Comparison of ENCODE assay signal across 8 mouse cellular contexts in the genomic region with DNA sequence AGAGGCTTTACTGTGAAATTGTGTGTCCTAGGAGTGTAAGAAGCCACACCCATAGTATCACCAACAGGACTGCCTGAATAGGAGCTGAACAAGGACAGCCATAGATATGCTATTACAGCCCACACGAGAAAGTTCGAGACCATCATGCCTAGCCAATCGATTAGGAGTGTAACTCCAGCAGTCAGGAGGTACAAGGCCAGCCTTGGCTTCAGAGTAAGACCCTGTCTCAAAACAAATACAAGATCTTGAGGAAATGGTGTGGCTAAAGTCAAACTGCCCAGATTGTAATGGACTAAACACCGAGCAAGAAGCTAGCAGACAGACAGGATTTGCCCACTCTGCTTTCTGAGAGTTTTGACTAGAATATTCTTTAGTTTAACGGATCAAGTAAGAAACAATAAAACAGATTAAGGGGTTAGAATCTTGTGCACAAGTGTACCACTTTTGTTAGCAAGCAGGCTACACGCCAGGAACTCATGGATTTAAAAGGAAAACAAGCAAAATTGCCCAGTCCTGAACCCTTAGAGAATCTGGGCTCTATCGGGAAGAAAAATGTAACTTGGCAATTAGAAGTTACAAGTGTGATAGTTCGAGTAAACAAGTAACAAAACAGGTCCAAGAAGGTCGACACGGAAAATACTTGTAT. TPM values are rescaled to one million over a fixed set of nuclear protein-coding genes. Genes with fewer than 3 reads are reported as not detected.
DNase-seq lines count a peak whose midpoint lies in the region; ATAC-seq lines count a peak whose summit lies in the region.

No protein-coding gene starts in this region.

- WGBS in kidney, embryonic 14.5 days = 16% methylated on average over 10 of the region's 10 CpGs
- WGBS in forebrain, embryonic 11.5 days = 21% methylated on average over 10 of the region's 10 CpGs
- 12% methylated on average over 10 of the region's 10 CpGs for WGBS in liver, embryonic 12.5 days (ENCODE audit: insufficient replicate concordance)
- 10% methylated on average over 10 of the region's 10 CpGs for WGBS in stomach, embryonic 16.5 days

- peak overlapping the region; percentile 74 for H3K9ac ChIP-seq in kidney, embryonic 14.5 days (ENCODE audit: low read depth, low read length)
- peak overlapping the region; percentile 82 for H3K9ac ChIP-seq in forebrain, embryonic 11.5 days (ENCODE audit: low read length)
- H3K9ac ChIP-seq in liver, embryonic 12.5 days = peak overlapping the region; percentile 82
- H3K9ac ChIP-seq in stomach, embryonic 16.5 days (ENCODE audit: low read length) = peak overlapping the region; percentile 78

- peaks cover 5% of the 10 kb centered on the region; the same call in 1 of the 2 replicates for H3K4me1 ChIP-seq in kidney, embryonic 14.5 days (ENCODE audit: control insufficient read depth, insufficient read depth, low read length)
- H3K4me1 ChIP-seq in forebrain, embryonic 11.5 days (replicated peaks; ENCODE audit: control insufficient read depth, insufficient read depth, low read length) = peaks cover 8% of the 10 kb centered on the region
- peaks cover 46% of the 10 kb centered on the region for H3K4me1 ChIP-seq in liver, embryonic 12.5 days
- H3K4me1 ChIP-seq in stomach, embryonic 16.5 days (ENCODE audit: control insufficient read depth, insufficient read depth, low read length) = peaks cover 30% of the 10 kb centered on the region

- H3K4me3 ChIP-seq in kidney, embryonic 14.5 days (ENCODE audit: low read length) = peak overlapping the region; percentile 69
- H3K4me3 ChIP-seq in forebrain, embryonic 11.5 days (ENCODE audit: low read depth, low read length) = peak overlapping the region; percentile 95
- peak overlapping the region; percentile 98 for H3K4me3 ChIP-seq in liver, embryonic 12.5 days
- H3K4me3 ChIP-seq in stomach, embryonic 16.5 days (replicated peaks; ENCODE audit: low read length) = peak overlapping the region; percentile 76

- H3K36me3 ChIP-seq in kidney, embryonic 14.5 days (ENCODE audit: control insufficient read depth, insufficient read depth, low read length) = peaks cover 32% of the 10 kb centered on the region
- peaks cover 3% of the 10 kb centered on the region; the same call in 1 of the 2 replicates for H3K36me3 ChIP-seq in forebrain, embryonic 11.5 days (ENCODE audit: control insufficient read depth, insufficient read depth, low read length)
- H3K36me3 ChIP-seq in liver, embryonic 12.5 days = peaks cover 36% of the 10 kb centered on the region
- peaks cover 3% of the 10 kb centered on the region for H3K36me3 ChIP-seq in stomach, embryonic 16.5 days (ENCODE audit: control insufficient read depth, insufficient read depth, low read length)

- H3K4me2 ChIP-seq in kidney, embryonic 14.5 days (replicated peaks; ENCODE audit: low read depth, low read length) = peak overlapping the region; percentile 73
- H3K4me2 ChIP-seq in forebrain, embryonic 11.5 days (ENCODE audit: low read depth, low read length, severe bottlenecking) = peak overlapping the region; percentile 62
- H3K4me2 ChIP-seq in liver, embryonic 12.5 days = peak overlapping the region; percentile 79
- H3K4me2 ChIP-seq in stomach, embryonic 16.5 days (ENCODE audit: low read depth, low read length) = peak overlapping the region; percentile 71

- ATAC-seq in kidney, embryonic 14.5 days (ENCODE audit: low FRiP score, low TSS enrichment) = no peak
- ATAC-seq in forebrain, embryonic 11.5 days (replicated peaks; ENCODE audit: low FRiP score) = peak; percentile 1; the same call in 1 of the 2 replicates
- peak; percentile 69 for ATAC-seq in liver, embryonic 12.5 days
- ATAC-seq in stomach, embryonic 16.5 days (ENCODE audit: insufficient read depth, low FRiP score) = no peak

- H3K27me3 ChIP-seq in kidney, embryonic 14.5 days (ENCODE audit: control insufficient read depth, insufficient read depth, low read length) = no peaks in the 10 kb centered on the region
- H3K27me3 ChIP-seq in forebrain, embryonic 11.5 days (ENCODE audit: control insufficient read depth, insufficient read depth, low read length) = no peaks in the 10 kb centered on the region
- no peaks in the 10 kb centered on the region for H3K27me3 ChIP-seq in liver, embryonic 12.5 days (replicated peaks)
- no peaks in the 10 kb centered on the region for H3K27me3 ChIP-seq in stomach, embryonic 16.5 days (ENCODE audit: control insufficient read depth, insufficient read depth, low read length)

- H3K27ac ChIP-seq in kidney, embryonic 14.5 days (ENCODE audit: low read depth, low read length) = peak overlapping the region; percentile 97
- H3K27ac ChIP-seq in forebrain, embryonic 11.5 days (ENCODE audit: low read depth, low read length) = peak overlapping the region; percentile 93
- peak overlapping the region; percentile 97 for H3K27ac ChIP-seq in liver, embryonic 12.5 days
- peak overlapping the region; percentile 98 for H3K27ac ChIP-seq in stomach, embryonic 16.5 days (ENCODE audit: low read length)

- no peaks in the 10 kb centered on the region for H3K9me3 ChIP-seq in kidney, embryonic 14.5 days (ENCODE audit: control insufficient read depth, low read length)
- H3K9me3 ChIP-seq in forebrain, embryonic 11.5 days (ENCODE audit: control insufficient read depth, low read length) = no peaks in the 10 kb centered on the region
- no peaks in the 10 kb centered on the region for H3K9me3 ChIP-seq in liver, embryonic 12.5 days (replicated peaks)
- H3K9me3 ChIP-seq in stomach, embryonic 16.5 days (replicated peaks; ENCODE audit: control insufficient read depth, low read length) = no peaks in the 10 kb centered on the region

- no peak for DNase-seq in kidney, adult 9 months
- peak; percentile 68 for DNase-seq in MEL-GATA-1-ER (ENCODE audit: extremely low read depth, low read depth)
- no peak for DNase-seq in forebrain, embryonic 11.5 days (ENCODE audit: low spot score)
- DNase-seq in ovary, postnatal 36 days (ENCODE audit: low spot score) = no peak
- DNase-seq in thymus, postnatal 0 days (ENCODE audit: low spot score) = no peak

RNA-seq across cellular contexts. Expression of a gene that starts 0.8 kb away (rescaled TPM):
- polyA plus RNA-seq in kidney, embryonic 14.5 days (2014; fragmentation: Nextera tagmentation; extraction: Ambion mirVana) = 165 and 201 TPM in 2 replicates
- polyA plus RNA-seq in forebrain, embryonic 11.5 days (2014; fragmentation: Nextera tagmentation; extraction: Ambion mirVana) = 103 and 119 TPM in 2 replicates
- polyA plus RNA-seq in liver, embryonic 12.5 days (2016; fragmentation: Nextera tagmentation; extraction: Ambion mirVana) = 122 and 125 TPM in 2 replicates
- polyA plus RNA-seq in stomach, embryonic 16.5 days (2015; fragmentation: Nextera tagmentation; extraction: Ambion mirVana) = 109 and 128 TPM in 2 replicates
- 171 and 173 TPM in 2 replicates for polyA plus RNA-seq in thymus, postnatal 0 days (2015; fragmentation: Nextera tagmentation; extraction: Ambion mirVana)

RNA-seq across cellular contexts. Expression of a gene that starts 10.2 kb away (rescaled TPM):
- polyA plus RNA-seq in kidney, embryonic 14.5 days (2014; fragmentation: Nextera tagmentation; extraction: Ambion mirVana) = 0.04 TPM in 1 of 2 replicates, not detected in the other
- 0.37 and 0.67 TPM in 2 replicates for polyA plus RNA-seq in forebrain, embryonic 11.5 days (2014; fragmentation: Nextera tagmentation; extraction: Ambion mirVana)
- 0.04 TPM in 1 of 2 replicates, not detected in the other for polyA plus RNA-seq in liver, embryonic 12.5 days (2016; fragmentation: Nextera tagmentation; extraction: Ambion mirVana)
- polyA plus RNA-seq in stomach, embryonic 16.5 days (2015; fragmentation: Nextera tagmentation; extraction: Ambion mirVana) = 0.02 and 0.09 TPM in 2 replicates
- polyA plus RNA-seq in thymus, postnatal 0 days (2015; fragmentation: Nextera tagmentation; extraction: Ambion mirVana) = 0.03 and 0.07 TPM in 2 replicates

Comparison
In these comparisons a context has a peak if more than half of its experiments do, and no peak if none do; other contexts are left out.
1. ATAC-seq: peak in forebrain, embryonic 11.5 days (single experiment) and liver, embryonic 12.5 days (single experiment); none in kidney, embryonic 14.5 days (single experiment) and stomach, embryonic 16.5 days (single experiment).
2. Peak in every context shown above with its lines, with median percentiles within 50 percentile points of each other: H3K27ac ChIP-seq, H3K4me2 ChIP-seq, H3K4me3 ChIP-seq and H3K9ac ChIP-seq.